Mouse (Mus musculus) heart, embryonic 10.5 days (tissue): ENCODE data around the gene Usp2. TPM values are rescaled to one million over a fixed set of nuclear protein-coding genes. Genes with fewer than 3 reads are reported as not detected.

Source experiments
- DNase-seq: peaks from one replicate; pipeline ENCODE4 v3.0.0-alpha.2; 2017; ENCODE audit warnings: low spot score
- H3K27ac ChIP-seq: fragments of 300-500 bp; sonication (generic); 2 replicates; pipeline ENCODE4 v1.5.1; 2016; ENCODE audit warnings: mild to moderate bottlenecking
- H3K27me3 ChIP-seq: fragments of 300-500 bp; sonication (generic); 2 replicates; pipeline ENCODE4 v1.6.1; 2016; ENCODE audit warnings: mild to moderate bottlenecking; ENCODE audit not compliant: poor library complexity, insufficient read depth, severe bottlenecking
- H3K36me3 ChIP-seq: fragments of 300-500 bp; sonication (generic); 2 replicates; pipeline ENCODE4 v1.6.1; 2016; ENCODE audit warnings: mild to moderate bottlenecking, moderate library complexity
- H3K4me1 ChIP-seq: fragments of 300-500 bp; sonication (generic); 2 replicates; pipeline ENCODE4 v1.6.1; 2016; ENCODE audit warnings: mild to moderate bottlenecking
- H3K4me3 ChIP-seq: fragments of 300-500 bp; sonication (generic); 2 replicates; pipeline ENCODE4 v1.5.1; 2016; ENCODE audit warnings: mild to moderate bottlenecking, moderate library complexity
- H3K9me3 ChIP-seq: fragments of 300-500 bp; sonication (generic); 2 replicates; pipeline ENCODE4 v1.6.1; 2016; ENCODE audit warnings: mild to moderate bottlenecking, moderate library complexity
- WGBS: fragments of 180-500 bp; shearing (Covaris S2); methylation state at CpG from one replicate; pipeline ENCODE4 v1.1.7; 2016; 5-methylcytosine and 5-hydroxymethylcytosine counted together
- polyA plus RNA-seq: library from polyadenylated mRNA; unstranded; fragments of >200 nt; fragmentation: Nextera tagmentation; extraction: Ambion mirVana; gene quantifications from 2 replicates; pipeline ENCODE4 v1.2.1, GENCODE M21; 2016

The Usp2 gene
- polyA plus RNA-seq, 1 experiment from 2014 or later = 36.1 TPM

DNA sequence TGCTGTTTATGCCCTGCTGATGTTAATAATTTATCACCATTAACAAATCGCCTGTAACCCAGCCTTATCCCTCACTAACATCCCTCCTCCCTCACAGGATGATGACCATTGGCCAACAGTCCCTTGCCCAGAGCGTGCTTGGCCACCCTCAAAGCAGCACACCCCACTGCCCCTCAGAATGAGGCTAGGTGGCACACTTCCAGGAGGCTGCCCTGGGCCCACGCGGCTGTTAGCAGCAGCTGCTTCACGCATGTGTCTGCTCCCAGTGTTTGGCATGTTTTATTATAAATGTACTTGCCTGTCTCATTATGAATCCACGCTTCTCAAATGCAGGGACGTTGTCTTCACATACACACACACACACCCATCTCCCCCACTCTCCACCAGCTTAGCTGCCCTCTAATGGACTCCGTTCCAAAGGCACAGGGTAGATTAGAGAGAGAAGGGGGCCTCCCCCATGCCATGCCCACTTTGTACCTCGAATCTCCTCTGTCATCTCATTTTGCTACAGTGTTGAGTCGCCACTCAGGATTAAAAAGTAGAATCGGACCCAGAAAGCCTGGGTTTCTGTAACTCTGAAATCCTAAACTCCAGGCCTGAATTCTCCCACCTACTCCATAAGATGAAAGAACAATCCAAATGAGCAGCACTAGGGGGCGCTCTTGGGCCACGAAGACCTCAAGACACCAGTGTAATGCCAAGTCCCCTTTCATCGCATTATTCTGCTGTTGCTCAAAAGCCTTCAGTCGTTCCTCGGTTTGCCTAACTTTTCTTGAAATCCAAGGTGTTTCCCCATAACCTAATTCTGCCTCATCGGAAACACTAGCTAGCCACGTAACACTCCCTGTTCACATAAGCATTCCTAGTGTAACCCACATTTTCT is 59.0 kb downstream of the Usp2 start:
- 33% methylated on average over 18 of the region's 18 CpGs for WGBS
- H3K36me3 ChIP-seq = no peaks in the 10 kb centered on the region
- H3K27me3 ChIP-seq = peaks cover 1% of the 10 kb centered on the region; the same call in 1 of the 2 replicates
- H3K4me1 ChIP-seq = peaks cover 34% of the 10 kb centered on the region
- peak overlapping the region; percentile 53; the same call in 1 of the 2 replicates for H3K27ac ChIP-seq
- peak overlapping the region; percentile 28; the same call in 1 of the 2 replicates for H3K4me3 ChIP-seq
- peak; percentile 91 for DNase-seq
- no peaks in the 10 kb centered on the region for H3K9me3 ChIP-seq

DNA sequence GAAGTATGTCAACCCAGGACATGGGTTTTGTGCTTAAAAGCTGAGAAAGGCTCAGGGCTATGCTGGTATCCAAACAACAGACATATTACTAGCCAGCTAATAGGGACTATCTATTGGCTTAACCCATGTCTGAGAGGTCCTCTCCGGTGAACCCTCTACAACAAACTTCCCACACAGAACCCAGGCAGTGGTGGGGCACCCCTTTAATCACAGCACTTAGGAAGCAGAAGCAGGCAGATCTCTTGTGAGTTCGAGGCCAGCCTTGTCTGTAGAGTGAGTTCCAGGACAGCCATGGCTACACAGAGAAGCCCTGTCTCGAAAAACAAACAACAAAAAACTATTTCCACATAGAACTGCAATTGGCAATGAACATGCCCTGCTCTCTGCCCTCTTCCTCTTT is 59.9 kb downstream of the Usp2 start:
- H3K27ac ChIP-seq = no peak overlapping the region
- no peak for DNase-seq
- 77% methylated on average over 3 of the region's 3 CpGs for WGBS

DNA sequence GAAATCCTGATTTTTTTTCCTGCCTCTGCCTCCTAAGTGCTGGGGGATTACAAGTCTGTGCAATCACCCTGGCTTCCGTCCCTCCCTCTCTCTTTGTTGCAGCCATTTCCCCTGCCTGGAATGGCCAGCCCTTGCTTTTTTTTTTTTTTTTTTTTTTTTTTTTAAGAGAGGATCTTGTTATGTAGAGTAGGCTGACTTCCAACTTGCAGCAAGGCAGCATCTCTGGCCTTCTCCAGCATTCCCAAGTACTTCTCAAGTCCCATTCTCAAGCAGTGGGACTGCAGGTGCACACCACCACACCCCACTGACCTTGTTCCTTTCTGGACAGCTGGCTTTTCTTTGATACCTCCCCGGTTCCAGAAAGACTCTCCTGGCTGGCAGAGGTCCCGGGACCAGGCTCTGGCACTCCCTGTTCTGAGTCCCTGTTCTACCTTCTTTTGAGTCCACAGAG is 60.6 kb downstream of the Usp2 start:
- H3K9me3 ChIP-seq = no peaks in the 10 kb centered on the region
- no peak for DNase-seq
- peaks cover 12% of the 10 kb centered on the region; the same call in 1 of the 2 replicates for H3K27me3 ChIP-seq
- WGBS = 50% methylated on average over 3 of the region's 3 CpGs
- H3K4me1 ChIP-seq = peaks cover 43% of the 10 kb centered on the region
- H3K4me3 ChIP-seq = no peak overlapping the region
- H3K27ac ChIP-seq = peak overlapping the region; percentile 47; the same call in 1 of the 2 replicates
- no peaks in the 10 kb centered on the region for H3K36me3 ChIP-seq

More for the DNA sequence above, 59.9 kb downstream of the Usp2 start:
- no peaks in the 10 kb centered on the region for H3K36me3 ChIP-seq
- no peaks in the 10 kb centered on the region for H3K9me3 ChIP-seq
- peaks cover 8% of the 10 kb centered on the region; the same call in 1 of the 2 replicates for H3K27me3 ChIP-seq
- peaks cover 43% of the 10 kb centered on the region for H3K4me1 ChIP-seq
- no peak overlapping the region for H3K4me3 ChIP-seq

DNA sequence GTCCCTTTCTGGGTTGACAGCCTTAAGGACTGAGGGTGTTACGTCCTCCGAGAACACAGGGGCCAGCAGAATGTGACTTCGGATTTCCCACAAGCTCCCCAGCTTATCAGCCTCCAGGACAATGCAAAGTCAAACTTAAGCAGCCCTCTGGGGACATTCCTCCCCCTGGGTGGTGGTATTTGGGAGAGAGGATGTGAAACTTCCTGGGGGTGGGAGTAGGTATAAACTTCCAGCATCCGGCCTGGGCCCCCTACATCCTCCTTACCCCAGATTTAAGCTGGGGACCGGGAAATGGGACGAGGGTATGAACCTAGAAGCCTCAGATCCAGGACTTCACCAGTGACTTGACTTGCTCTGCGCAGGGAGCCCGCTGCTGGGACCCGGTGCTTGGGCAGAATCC is 62.8 kb downstream of the Usp2 start:
- peaks cover 34% of the 10 kb centered on the region for H3K27me3 ChIP-seq
- peak overlapping the region; percentile 91 for H3K27ac ChIP-seq
- H3K4me3 ChIP-seq = peak overlapping the region; percentile 63
- no peaks in the 10 kb centered on the region for H3K9me3 ChIP-seq
- DNase-seq = peak; percentile 70
- peaks cover 60% of the 10 kb centered on the region for H3K4me1 ChIP-seq
- WGBS = under 1% methylated on average over 9 of the region's 9 CpGs
- H3K36me3 ChIP-seq = no peaks in the 10 kb centered on the region

DNA sequence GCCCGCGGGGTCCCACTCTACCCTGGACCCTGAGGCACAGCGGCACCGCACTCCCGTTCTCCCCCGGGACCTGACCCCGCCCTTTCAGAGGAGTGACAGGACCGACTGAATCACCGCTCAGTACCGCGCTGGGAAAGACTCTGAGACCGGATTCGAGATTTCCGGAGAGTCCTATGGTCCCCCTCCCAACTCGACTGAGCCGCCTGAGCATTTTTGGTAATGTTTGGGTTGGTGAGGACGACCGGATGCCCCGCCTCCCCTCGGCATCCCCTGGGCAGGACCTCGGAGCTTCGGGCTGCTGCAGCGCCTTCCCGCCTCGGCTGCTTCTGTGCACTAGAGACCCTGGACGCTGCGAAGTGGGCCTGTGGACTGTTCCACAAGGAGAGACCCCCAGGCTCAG is 63.2 kb downstream of the Usp2 start:
- Histone ChIP-seq H3K27me3 (peaks cover 38% of the 10 kb centered on the region), H3K4me1 (peaks cover 64% of the 10 kb centered on the region), H3K27ac (peak overlapping the region; percentile 91), H3K9me3 (no peaks in the 10 kb centered on the region), H3K4me3 (peak overlapping the region; percentile 63), H3K36me3 (no peaks in the 10 kb centered on the region)
- peak; percentile 88 for DNase-seq
- WGBS = under 1% methylated on average over 27 of the region's 27 CpGs

DNA sequence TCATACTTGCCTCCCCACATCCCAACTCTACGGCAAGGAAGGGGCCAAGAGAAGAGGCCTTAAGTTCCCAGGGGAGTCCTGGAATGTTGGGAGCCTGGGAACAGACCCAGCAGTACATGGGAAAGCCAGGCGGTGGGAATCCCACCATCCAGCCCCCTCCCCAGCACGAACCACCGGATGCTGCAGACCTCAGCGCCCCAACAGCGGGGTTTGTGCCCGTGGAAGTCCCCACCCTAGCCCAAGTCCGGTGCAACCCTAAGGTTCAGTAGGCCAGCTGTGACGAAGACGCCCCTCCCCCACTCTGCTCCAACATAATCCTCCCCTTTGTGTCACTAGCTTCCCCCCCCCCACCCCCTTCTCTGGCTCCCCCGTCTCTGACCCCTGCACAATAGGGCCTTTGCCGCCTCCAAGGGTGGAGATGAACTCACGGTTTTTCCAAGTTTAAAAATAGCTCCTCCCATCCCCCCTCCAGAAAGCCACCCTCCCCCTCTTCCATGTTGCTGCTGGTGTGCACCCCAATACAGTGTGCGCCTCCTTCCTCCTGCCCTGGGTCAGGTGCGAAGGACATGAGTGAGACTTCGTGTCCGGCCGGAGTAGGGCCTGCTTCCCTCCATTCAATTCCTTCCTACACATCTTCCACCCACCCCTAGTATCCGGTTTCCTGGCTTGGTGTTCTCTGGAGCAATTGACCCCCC is 63.9 kb downstream of the Usp2 start:
- Histone ChIP-seq H3K27me3 (peaks cover 45% of the 10 kb centered on the region), H3K4me3 (peak overlapping the region; percentile 63), H3K27ac (peak overlapping the region; percentile 91), H3K9me3 (no peaks in the 10 kb centered on the region), H3K4me1 (peaks cover 68% of the 10 kb centered on the region), H3K36me3 (no peaks in the 10 kb centered on the region)
- peak; percentile 80 for DNase-seq
- 11% methylated on average over 19 of the region's 19 CpGs for WGBS

DNA sequence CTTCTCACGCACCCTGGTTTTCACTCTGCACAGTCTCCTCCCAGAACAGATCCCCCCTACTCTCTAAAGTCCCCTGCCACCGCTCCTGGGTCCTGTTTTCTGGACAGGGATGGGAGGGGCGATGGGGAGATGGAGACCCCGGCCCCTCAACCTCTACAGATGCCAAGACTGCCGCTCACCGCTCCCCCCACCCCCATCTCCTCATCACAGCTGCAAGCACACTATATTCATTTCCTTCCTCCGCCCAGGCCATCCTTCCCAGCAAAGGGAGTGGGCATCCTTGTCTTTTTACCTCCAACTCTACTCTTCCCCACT is 64.4 kb downstream of the Usp2 start:
- Histone ChIP-seq H3K36me3 (no peaks in the 10 kb centered on the region; the same call in 1 of the 2 replicates), H3K9me3 (no peaks in the 10 kb centered on the region), H3K4me1 (peaks cover 70% of the 10 kb centered on the region), H3K27me3 (peaks cover 50% of the 10 kb centered on the region), H3K27ac (peak overlapping the region; percentile 91), H3K4me3 (0 out of 2 replicates have a peak overlapping the region, but pooled peaks have one; percentile 5)
- DNase-seq = no peak
- 34% methylated on average over 7 of the region's 7 CpGs for WGBS

DNA sequence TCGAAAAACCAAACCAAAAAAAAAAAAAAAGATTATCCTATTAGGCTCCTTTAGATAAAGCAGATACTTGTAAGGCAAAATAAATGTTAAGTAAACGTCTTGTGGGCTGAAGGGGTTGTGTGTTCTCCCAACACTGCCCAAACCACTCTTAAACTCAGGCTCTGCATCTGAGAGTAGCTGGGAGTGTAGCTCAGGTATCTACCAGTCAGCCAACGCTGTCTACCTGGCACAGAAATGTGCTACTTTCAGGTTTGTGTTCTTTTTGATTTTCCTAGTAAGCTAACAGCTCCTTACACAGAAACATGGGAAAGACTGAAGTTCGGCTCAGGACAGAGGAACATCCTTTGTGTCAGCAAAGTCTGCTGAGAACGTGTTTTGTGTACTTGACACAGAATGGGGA is 65.4 kb downstream of the Usp2 start:
- DNase-seq = no peak
- Histone ChIP-seq H3K27ac (peak overlapping the region; percentile 45; the same call in 1 of the 2 replicates), H3K4me1 (peaks cover 73% of the 10 kb centered on the region), H3K9me3 (no peaks in the 10 kb centered on the region), H3K27me3 (peaks cover 59% of the 10 kb centered on the region), H3K4me3 (no peak overlapping the region), H3K36me3 (peaks cover 9% of the 10 kb centered on the region)
- WGBS = 61% methylated on average over 5 of the region's 5 CpGs

DNA sequence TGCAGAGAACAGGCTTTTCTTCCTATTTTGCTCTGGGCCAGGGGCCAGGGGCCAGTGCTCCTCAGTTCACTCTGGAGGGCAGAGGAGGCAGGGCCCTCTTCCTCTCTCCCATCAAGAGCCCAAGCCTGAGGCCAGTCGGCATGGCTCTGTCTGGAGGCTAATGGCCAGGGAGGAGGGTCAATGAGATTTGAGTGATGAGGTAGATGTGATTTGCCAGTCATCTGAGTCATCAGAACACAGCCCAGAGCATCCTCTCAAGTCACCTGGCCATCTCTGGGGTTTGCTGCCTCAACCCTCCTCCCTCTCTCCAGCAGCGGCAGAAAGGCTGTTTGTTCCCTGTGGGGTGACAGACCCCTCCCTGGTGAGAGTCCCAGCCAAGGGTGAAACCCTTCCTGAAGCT is 66.5 kb downstream of the Usp2 start:
- H3K27ac ChIP-seq = peak overlapping the region; percentile 91; the same call in 1 of the 2 replicates
- peaks cover 60% of the 10 kb centered on the region for H3K27me3 ChIP-seq
- peak overlapping the region; percentile 83 for H3K4me3 ChIP-seq
- no peak for DNase-seq
- peaks cover 18% of the 10 kb centered on the region for H3K36me3 ChIP-seq
- WGBS = 20% methylated on average over 2 of the region's 2 CpGs
- no peaks in the 10 kb centered on the region for H3K9me3 ChIP-seq
- peaks cover 70% of the 10 kb centered on the region for H3K4me1 ChIP-seq

DNA sequence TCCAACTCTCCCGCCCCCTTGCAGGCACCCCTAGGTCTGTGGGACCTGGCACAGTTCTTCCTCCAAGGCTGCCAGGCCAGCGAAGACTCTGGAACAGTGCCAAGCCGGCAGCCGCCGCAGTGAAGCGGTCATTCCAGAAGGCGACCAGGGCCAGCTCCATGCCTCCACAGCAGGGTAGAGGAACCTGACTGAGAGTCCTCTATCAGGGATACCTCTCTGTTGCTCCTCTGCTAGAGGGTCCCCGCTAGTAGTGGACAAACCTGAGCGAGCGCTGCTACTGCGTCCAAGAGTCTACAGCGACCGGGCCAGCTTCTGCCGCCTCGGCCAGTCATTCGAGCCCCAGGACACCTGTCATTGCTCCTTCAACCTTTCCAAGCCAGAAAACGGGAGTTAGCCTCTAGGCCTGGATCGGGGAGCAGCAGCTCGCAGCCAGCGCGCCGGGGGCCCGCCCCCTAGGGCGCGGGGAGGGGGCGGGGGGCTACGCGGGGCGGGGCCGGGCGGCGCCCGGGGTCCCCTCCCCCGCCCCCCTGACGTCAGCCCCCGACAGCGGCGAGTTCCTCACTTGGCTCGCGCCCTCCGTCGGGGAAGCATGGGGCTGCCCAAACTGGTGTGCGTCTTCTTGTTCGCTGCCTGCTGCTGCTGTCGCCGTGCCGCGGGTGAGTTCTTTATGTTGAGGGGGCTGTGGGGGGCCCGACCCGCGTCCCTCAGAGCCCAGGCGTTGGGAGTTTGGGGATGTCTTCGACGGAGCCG is 67.5 kb downstream of the Usp2 start, which contains the start of gene Mcam:
TSS of gene Mcam (plus strand) at position 369 of the 750 bp plus-strand sequence.
- WGBS = 1% methylated on average over 49 of the region's 55 CpGs
- Histone ChIP-seq H3K36me3 (peaks cover 27% of the 10 kb centered on the region), H3K4me1 (peaks cover 71% of the 10 kb centered on the region), H3K9me3 (no peaks in the 10 kb centered on the region), H3K4me3 (peak within 1 kb of the TSS; percentile 83), H3K27ac (peak within 1 kb of the TSS; percentile 91), H3K27me3 (peaks cover 60% of the 10 kb centered on the region)
- DNase-seq = peak; percentile 83

DNA sequence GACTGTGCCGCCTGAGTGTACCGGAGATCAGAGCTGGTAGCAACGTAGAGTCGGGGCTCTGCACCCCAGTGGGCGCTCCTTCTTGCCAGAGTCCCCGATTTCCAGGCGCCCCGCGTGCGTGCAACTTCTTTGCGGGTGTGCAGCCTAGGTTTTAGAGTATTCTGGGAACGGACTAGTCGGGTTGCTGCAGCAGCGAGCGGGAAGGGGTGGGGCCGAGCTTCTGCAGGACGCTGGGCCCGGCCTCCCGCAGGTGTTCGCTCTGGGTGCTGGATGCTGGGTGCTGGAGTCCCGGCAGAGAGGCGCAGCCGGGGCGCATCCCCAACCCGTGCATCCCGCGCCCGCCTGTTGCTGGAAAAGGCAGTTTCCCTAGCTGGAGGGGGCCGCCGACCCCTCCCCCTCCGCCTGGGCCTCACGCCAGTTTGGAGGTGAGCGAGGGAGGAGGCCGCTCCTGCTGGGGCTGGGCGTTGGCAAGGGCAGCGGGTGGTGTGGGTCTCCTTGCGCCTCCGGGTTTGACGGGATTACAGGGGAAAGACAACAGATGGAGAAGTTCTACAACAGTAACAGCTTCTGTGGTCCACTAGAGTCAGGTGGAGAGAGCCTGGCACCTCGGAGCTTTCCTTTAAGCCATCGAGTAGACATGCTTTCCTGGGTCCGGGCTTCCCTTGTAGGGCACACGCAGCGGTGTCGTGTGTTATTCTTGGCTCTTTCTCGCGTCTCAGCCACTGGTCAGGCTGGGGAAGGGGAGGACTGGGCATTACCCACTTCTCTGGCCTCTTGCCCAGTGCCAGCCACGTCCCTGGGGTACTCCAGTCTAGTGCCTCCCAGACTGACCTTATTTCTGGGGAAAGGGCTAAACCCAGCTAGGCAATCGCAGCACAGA is 68.3 kb downstream of the Usp2 start:
- DNase-seq = no peak
- no peaks in the 10 kb centered on the region for H3K9me3 ChIP-seq
- peaks cover 60% of the 10 kb centered on the region for H3K27me3 ChIP-seq
- WGBS = 2% methylated on average over 48 of the region's 49 CpGs
- H3K27ac ChIP-seq = peak overlapping the region; percentile 91
- H3K4me3 ChIP-seq = peak overlapping the region; percentile 83
- peaks cover 69% of the 10 kb centered on the region for H3K4me1 ChIP-seq
- H3K36me3 ChIP-seq = peaks cover 36% of the 10 kb centered on the region
